Mouse (Mus musculus) embryonic facial prominence, embryonic 12.5 days (tissue): ENCODE results near the gene Ang2. TPM values are rescaled to one million over a fixed set of nuclear protein-coding genes. Genes with fewer than 3 reads are reported as not detected.
"Not testable (repeated sequence)": the region's sequence is repeated elsewhere in the genome, so short reads cannot be mapped to it uniquely, and the experiment has no call there.

ENCODE experiments used
- ATAC-seq: fragments of 200-750 bp; cut with Nextera tagmentation; 2 replicates; pipeline ENCODE4 v1.8.0; 2017; ENCODE audit not compliant: insufficient number of reproducible peaks, insufficient read depth, low FRiP score, low TSS enrichment
- H3K27ac ChIP-seq: fragments of 300-500 bp; sonication (generic); 2 replicates; pipeline ENCODE4 v1.5.1; 2016; ENCODE audit warnings: mild to moderate bottlenecking
- H3K27me3 ChIP-seq: fragments of 300-500 bp; sonication (generic); 2 replicates; pipeline ENCODE4 v1.6.1; 2016; ENCODE audit warnings: mild to moderate bottlenecking, moderate library complexity
- H3K36me3 ChIP-seq: fragments of 300-500 bp; sonication (generic); 2 replicates; pipeline ENCODE4 v1.6.1; 2016; ENCODE audit warnings: mild to moderate bottlenecking
- H3K4me1 ChIP-seq: fragments of 300-500 bp; sonication (generic); 2 replicates; pipeline ENCODE4 v1.6.1; 2016
- H3K4me2 ChIP-seq: fragments of 300-500 bp; sonication (generic); replicated peaks from 2 replicates; pipeline ENCODE4 v1.6.1; 2016; ENCODE audit warnings: mild to moderate bottlenecking, moderate library complexity
- H3K4me3 ChIP-seq: fragments of 300-500 bp; sonication (generic); 2 replicates; pipeline ENCODE4 v1.5.1; 2016; ENCODE audit warnings: mild to moderate bottlenecking
- H3K9ac ChIP-seq: fragments of 300-500 bp; sonication (generic); 2 replicates; pipeline ENCODE4 v1.6.1; 2016; ENCODE audit warnings: mild to moderate bottlenecking, moderate library complexity
- H3K9me3 ChIP-seq: fragments of 300-500 bp; sonication (generic); 2 replicates; pipeline ENCODE4 v1.6.1; 2016; ENCODE audit warnings: mild to moderate bottlenecking, moderate library complexity
- WGBS: fragments of 180-500 bp; shearing (Covaris S2); methylation state at CpG from one replicate; pipeline ENCODE4 v1.1.7; 2016; 5-methylcytosine and 5-hydroxymethylcytosine counted together
- polyA plus RNA-seq: library from polyadenylated mRNA; unstranded; fragments of >200 nt; fragmentation: Nextera tagmentation; extraction: Ambion mirVana; gene quantifications from 2 replicates; pipeline ENCODE4 v1.2.1, GENCODE M21; 2016

Ang2 gene
- not detected in 2 replicates for polyA plus RNA-seq

DNA sequence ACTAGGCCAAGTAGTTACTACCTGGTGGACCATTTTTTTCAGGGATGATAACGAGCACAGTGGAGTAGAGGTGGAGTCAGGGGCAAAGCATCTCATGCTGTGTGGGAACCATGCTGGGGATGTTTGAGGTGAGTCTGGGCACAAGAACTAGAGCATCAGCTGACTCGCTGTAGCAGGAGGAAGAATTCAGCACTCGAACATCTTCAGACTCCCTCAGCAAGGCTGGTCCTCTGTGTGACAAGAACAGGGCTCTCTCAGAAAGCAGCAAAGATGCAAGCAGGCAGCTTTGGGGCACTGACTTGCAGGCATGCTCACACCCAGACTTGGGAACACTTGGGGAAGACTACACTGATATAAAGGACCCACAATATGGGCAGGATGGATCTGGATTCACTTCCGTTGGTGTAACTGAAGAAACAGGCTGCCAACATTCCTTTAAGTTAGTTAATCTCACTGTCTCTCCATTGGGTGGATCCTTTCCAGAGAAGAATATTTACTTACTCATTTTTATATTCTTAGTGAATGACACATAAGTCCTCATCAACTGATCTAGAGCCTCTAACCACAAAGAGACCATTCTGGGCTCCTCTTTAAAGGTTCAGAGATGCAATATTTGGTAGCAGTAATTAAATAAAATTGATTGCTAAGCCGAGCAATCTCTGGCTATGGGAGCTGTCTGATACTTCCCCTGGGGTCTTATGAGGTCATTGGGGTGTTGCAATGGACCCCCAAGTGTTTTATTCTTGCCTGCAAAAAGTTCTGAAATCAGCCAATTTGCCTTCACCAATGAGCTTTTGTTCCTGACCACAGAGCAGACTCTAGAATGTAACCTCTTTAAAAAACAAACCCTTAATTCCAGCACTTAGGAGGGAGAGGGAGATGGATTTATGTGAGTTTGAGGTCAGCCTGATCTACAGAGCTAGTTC is at the start of gene Ang2:
Ang2 (minus strand) TSS at position 51 of the 926 bp plus-strand sequence.
- Histone ChIP-seq H3K4me1 (no peaks in the 10 kb centered on the region), H3K9me3 (no peaks in the 10 kb centered on the region), H3K27me3 (no peaks in the 10 kb centered on the region), H3K4me3 (no peak within 1 kb of the TSS), H3K27ac (no peak within 1 kb of the TSS), H3K9ac (no peak within 1 kb of the TSS), H3K36me3 (no peaks in the 10 kb centered on the region), H3K4me2 (no peak within 1 kb of the TSS)
- no peak for ATAC-seq
- WGBS, result 75% methylated on average over 5 of the region's 5 CpGs

DNA sequence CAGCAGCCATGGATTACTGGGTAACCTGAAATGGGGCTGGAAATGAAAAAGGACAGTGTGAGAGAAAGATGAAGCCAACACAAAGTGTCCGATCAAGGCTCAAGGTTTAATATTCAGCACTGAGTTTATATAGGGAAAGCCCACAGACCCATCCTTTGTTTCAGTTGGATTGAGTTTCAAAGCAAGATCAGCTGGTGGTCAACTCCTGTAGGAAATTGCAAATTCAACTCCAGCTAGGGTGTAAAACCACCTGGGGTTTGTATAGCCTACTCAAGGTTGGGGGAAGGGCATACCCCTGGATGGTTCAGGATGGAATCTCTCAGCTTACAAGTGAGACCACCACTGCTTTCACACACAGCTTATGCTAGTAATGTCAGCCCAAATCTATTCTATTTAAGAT is 48.8 kb upstream of the Ang2 start:
- WGBS, result 76% methylated on average over 1 of the region's 1 CpGs

DNA sequence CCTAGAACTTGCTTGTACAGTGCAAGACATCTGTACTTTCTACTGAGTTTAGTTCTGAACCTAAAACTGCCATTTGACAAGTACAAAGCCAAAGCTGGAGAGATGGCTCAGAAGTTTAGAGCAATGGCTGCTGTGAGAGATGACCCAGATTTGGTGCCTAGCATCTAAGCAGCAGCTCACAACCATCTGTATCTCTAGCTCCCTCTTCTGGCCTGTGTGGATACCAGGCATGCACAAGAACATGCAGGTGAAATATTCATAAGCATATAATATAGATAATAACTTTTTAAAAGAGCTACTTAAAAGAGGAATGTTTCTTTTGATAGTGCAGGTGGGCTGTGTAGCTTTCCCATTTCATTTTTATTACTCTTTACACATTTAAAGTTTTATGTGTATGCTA is 42.0 kb upstream of the Ang2 start:
- ATAC-seq, result no peak
- Histone ChIP-seq H3K36me3 (no peaks in the 10 kb centered on the region), H3K4me1 (no peaks in the 10 kb centered on the region), H3K4me3 (no peak overlapping the region), H3K27ac (no peak overlapping the region), H3K9me3 (no peaks in the 10 kb centered on the region), H3K9ac (no peak overlapping the region), H3K4me2 (no peak overlapping the region), H3K27me3 (no peaks in the 10 kb centered on the region)

More for the DNA sequence above, 48.8 kb upstream of the Ang2 start:
- ATAC-seq, result no peak
- Histone ChIP-seq H3K9me3 (no peaks in the 10 kb centered on the region), H3K27ac (no peak overlapping the region), H3K27me3 (no peaks in the 10 kb centered on the region), H3K9ac (no peak overlapping the region), H3K4me3 (no peak overlapping the region), H3K4me1 (no peaks in the 10 kb centered on the region), H3K4me2 (no peak overlapping the region), H3K36me3 (no peaks in the 10 kb centered on the region)

DNA sequence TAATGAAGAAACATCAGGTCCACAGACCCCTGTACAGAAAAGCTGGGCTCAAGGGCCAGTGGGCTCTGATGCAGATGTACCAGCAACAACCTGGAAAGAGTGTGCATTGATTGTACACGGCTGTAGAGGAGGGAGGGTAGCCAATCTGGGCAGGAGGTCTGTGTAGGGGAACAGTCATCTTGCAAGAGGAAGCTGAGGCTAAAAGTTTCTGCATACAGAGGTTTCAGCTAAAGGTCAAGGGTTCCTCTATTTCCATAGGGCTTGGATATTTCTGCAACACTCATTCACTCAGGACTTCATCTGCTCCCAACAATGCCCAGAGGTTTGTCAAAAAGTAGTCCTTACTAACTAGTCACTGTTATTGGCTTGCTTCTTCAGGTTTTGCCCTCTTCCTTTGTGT is 38.5 kb upstream of the Ang2 start:
- H3K36me3 ChIP-seq, ATAC-seq, H3K4me2 ChIP-seq, H3K4me3 ChIP-seq, H3K9me3 ChIP-seq, H3K9ac ChIP-seq, H3K27ac ChIP-seq, H3K4me1 ChIP-seq, H3K27me3 ChIP-seq: not testable (repeated sequence)
- WGBS, result 85% methylated on average over 1 of the region's 1 CpGs

DNA sequence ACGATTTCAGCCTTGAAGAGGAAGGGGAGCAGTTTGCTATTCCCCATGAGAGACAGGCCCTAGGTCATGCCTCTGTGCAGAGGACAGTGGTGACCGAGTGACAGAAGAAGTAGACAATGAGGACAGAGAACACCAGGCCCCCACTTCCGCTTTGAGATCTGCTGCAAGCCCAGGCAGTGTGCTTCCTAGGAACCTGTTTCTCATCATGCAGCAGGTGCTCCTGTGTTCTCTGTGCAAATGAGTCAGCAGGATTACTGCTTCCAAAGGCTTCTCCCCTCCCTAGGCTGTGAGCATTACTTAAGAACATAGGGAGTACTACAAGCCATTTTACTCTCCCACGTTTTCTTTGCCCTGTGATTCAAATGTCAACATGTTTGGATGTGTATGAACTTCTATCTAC is 30.7 kb upstream of the Ang2 start:
- not testable (repeated sequence) for H3K9ac ChIP-seq, H3K4me1 ChIP-seq, H3K4me3 ChIP-seq, H3K36me3 ChIP-seq, H3K27ac ChIP-seq, H3K27me3 ChIP-seq, H3K9me3 ChIP-seq, ATAC-seq, H3K4me2 ChIP-seq
- 53% methylated on average over 4 of the region's 4 CpGs for WGBS

DNA sequence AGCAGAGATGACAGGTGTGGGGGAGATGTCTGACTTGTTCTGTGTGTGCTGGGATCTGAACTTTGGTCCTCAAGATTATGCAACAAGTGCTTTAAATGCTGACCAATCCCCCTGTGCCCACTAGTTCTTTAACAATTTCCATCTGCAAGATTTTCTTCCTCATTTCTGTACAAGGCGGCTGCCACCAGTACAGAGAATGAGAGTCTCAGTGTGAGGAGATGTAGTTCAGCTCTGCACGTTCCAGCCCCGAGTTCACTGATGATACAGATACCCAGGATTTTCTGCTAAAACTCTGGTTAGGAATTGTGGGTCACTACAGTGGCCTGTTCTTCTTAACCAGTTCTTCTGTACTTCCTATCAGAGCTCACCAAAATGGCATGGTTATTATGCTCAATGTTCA is 21.1 kb upstream of the Ang2 start:
- not testable (repeated sequence) for H3K9me3 ChIP-seq, H3K9ac ChIP-seq, H3K4me1 ChIP-seq, H3K27me3 ChIP-seq, H3K27ac ChIP-seq, H3K36me3 ChIP-seq, H3K4me2 ChIP-seq, H3K4me3 ChIP-seq, ATAC-seq
- WGBS, result 92% methylated on average over 3 of the region's 3 CpGs

DNA sequence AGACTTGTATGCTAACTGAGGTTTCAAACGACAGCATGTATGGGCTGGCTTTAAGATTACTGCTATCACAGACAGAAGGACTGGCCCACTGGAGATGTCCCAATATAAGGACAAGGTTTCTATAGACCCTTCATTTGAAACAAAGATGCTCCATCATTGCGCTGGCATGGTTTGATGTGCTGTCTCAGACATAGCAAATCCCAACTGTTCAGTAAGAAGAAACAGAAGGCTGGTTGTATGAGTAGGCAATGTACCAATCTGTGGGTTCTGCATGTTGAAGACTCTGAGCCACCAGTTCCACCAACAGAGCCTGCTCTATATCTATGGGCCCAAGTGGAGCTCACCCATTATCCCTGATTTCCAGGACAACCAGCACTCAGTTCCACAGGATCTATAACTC is 4.2 kb upstream of the Ang2 start, which contains the start of gene Ear14:
Ear14 (plus strand) TSS at position 277 of the 400 bp plus-strand sequence.
- no peak for ATAC-seq
- Histone ChIP-seq H3K9ac (no peak within 1 kb of the TSS), H3K36me3 (no peaks in the 10 kb centered on the region), H3K4me2 (no peak within 1 kb of the TSS), H3K27ac (no peak within 1 kb of the TSS), H3K27me3 (no peaks in the 10 kb centered on the region), H3K4me3 (no peak within 1 kb of the TSS), H3K9me3 (no peaks in the 10 kb centered on the region), H3K4me1 (no peaks in the 10 kb centered on the region)
- 81% methylated on average over 2 of the region's 2 CpGs for WGBS

DNA sequence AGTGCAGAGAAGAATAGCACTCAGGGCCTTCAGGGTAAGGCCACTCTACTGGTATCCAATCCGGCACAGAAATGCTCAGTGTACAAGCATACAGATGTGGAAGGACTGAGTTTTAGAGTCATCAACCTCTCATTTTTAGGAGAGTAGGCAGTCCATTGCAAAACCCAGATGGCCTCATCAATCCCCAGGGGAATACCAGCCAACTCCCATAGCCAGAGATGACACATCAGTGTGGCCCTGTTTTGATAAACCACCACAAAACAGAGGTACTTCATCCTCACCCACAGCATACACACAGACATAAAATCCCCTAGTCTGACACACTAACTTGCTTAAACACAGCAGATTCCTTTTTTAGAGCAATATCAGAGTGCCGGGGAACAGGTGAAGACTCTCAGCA is 1.5 kb upstream of the Ang2 start:
- Histone ChIP-seq H3K4me1 (no peaks in the 10 kb centered on the region), H3K27ac (no peak overlapping the region), H3K4me2 (no peak overlapping the region), H3K9me3 (no peaks in the 10 kb centered on the region), H3K4me3 (no peak overlapping the region), H3K9ac (no peak overlapping the region), H3K36me3 (no peaks in the 10 kb centered on the region), H3K27me3 (no peaks in the 10 kb centered on the region)
- WGBS, result 86% methylated on average over 2 of the region's 2 CpGs
- ATAC-seq, result no peak

DNA sequence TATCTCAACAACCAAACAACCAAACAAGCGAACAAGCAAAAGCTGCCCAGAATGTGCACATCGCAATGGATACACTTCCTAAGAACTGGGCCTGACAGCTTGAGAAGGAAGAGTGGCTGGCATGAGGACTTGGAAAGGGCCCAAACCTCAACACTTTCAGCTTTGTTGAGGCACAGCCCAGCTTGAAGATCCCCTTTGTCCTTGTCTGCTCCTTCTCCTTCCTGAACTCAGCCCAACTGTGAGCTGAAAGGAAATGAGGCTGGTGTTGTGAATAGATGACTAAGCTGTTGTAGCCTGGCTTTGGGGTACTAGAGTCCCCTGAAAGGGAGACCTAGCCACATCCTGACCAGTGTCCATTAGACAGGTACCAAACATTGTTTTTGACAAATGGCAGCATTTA is 1.1 kb upstream of the Ang2 start:
- ATAC-seq, result no peak
- no peak overlapping the region for H3K9ac ChIP-seq
- H3K4me1 ChIP-seq, result no peaks in the 10 kb centered on the region
- H3K36me3 ChIP-seq, result no peaks in the 10 kb centered on the region
- H3K27me3 ChIP-seq, result no peaks in the 10 kb centered on the region
- no peak overlapping the region for H3K4me3 ChIP-seq
- no peak overlapping the region for H3K27ac ChIP-seq
- WGBS, result 89% methylated on average over 2 of the region's 2 CpGs
- H3K9me3 ChIP-seq, result no peaks in the 10 kb centered on the region
- no peak overlapping the region for H3K4me2 ChIP-seq

DNA sequence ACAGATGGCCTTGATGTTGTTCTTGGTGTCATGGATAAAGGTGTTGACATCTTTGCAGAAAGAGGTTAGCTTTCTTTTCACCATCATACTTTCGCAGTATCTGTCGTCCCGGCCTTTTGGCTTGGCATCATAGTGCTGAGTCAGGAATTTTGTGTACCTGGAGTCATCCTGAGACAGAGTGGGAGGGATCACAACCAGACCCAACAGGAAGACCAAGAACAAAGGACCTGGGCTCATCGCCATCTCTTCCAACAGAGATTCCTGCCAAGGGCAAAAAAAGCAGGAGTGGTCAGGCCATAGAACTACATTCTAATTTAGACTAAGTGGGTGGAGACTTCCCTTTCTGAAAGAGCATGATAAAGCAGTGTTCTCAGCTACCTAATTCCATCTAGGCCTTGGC is 3.3 kb downstream of the Ang2 start:
- Histone ChIP-seq H3K27me3 (no peaks in the 10 kb centered on the region), H3K9ac (no peak overlapping the region), H3K9me3 (no peaks in the 10 kb centered on the region), H3K4me1 (no peaks in the 10 kb centered on the region), H3K36me3 (no peaks in the 10 kb centered on the region), H3K4me3 (no peak overlapping the region), H3K27ac (no peak overlapping the region), H3K4me2 (no peak overlapping the region)
- 94% methylated on average over 4 of the region's 4 CpGs for WGBS
- no peak for ATAC-seq

DNA sequence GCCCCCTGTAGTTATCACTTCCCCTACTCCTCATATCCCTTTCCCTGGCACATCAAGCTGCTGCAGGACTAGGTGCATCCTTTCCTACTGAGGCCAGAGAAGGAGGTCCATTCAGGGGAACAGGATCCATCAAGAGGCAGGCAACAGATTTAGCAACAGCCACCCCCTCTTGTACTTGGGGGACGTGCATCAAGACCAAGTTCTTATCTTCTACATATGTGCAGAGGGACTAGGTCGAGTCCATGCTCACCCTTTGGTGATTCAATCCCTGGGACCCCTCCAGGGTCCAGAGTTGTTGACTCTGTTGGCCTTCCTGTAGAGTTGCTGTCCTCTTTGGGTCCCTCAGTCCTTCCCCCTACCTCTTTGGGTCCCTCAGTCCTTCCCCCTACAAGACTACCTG is 17.9 kb downstream of the Ang2 start:
- H3K4me1 ChIP-seq, H3K27me3 ChIP-seq, H3K4me2 ChIP-seq, H3K9me3 ChIP-seq, H3K36me3 ChIP-seq, H3K27ac ChIP-seq, H3K9ac ChIP-seq, ATAC-seq, H3K4me3 ChIP-seq: not testable (repeated sequence)
- WGBS, result 82% methylated on average over 2 of the region's 2 CpGs

DNA sequence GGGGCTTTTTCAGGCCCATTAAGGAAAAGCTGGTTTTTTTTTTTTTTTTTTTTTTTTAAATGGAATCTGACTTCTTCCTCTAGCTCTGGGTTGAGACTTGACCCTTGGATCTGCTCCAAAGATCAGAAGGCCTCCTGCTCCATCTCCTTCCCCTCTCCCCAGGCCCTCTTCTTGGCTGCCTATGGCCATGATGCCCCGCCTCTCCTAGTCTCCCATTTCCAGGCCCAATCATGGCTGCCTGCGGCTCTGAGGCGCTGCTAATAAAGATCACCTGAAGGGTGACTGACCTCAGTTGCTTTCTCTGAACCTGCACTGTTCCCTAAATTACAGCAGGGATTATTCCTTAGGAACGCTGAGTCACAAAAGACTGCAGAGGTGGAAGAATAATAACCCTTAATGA is 25.1 kb downstream of the Ang2 start:
- no peak overlapping the region for H3K27ac ChIP-seq
- WGBS, result 51% methylated on average over 4 of the region's 4 CpGs
- no peaks in the 10 kb centered on the region for H3K9me3 ChIP-seq
- ATAC-seq, result no peak
- H3K36me3 ChIP-seq, result no peaks in the 10 kb centered on the region
- H3K4me1 ChIP-seq, result no peaks in the 10 kb centered on the region
- H3K4me3 ChIP-seq, result no peak overlapping the region
- no peak overlapping the region for H3K4me2 ChIP-seq
- H3K27me3 ChIP-seq, result no peaks in the 10 kb centered on the region
- no peak overlapping the region for H3K9ac ChIP-seq
